Mouse (Mus musculus): Measurements from ENCODE around the gene Mta3.

The Mta3 gene

GRCm38 (mm10) chr17:83706116-83706593 is at the start of gene Mta3:
Gene Mta3, plus strand, starts transcription at chr17:83706163.
- DNase-seq = peak; percentile 81

GRCm38 (mm10) chr17:83657375-83657774 is 48.6 kb upstream of the Mta3 start:
- DNase-seq = no peak

- no peak for DNase-seq
These were observed 47.0 kb upstream of the Mta3 start for GRCm38 (mm10) chr17:83658943-83659342.

GRCm38 (mm10) chr17:83664761-83665160 is 41.2 kb upstream of the Mta3 start:
- no peak for DNase-seq

- no peak for DNase-seq
These were observed 39.2 kb upstream of the Mta3 start for GRCm38 (mm10) chr17:83666597-83667287.

GRCm38 (mm10) chr17:83667934-83668690 is 37.9 kb upstream of the Mta3 start:
- DNase-seq = no peak

GRCm38 (mm10) chr17:83672685-83673084 is 33.3 kb upstream of the Mta3 start:
- DNase-seq = no peak

- no peak for DNase-seq
These were observed 28.6 kb upstream of the Mta3 start for GRCm38 (mm10) chr17:83677370-83677769.

- no peak for DNase-seq
These were observed 24.0 kb upstream of the Mta3 start for GRCm38 (mm10) chr17:83681977-83682376.

GRCm38 (mm10) chr17:83684475-83684874 is 21.5 kb upstream of the Mta3 start:
- DNase-seq = no peak

GRCm38 (mm10) chr17:83690418-83690817 is 15.5 kb upstream of the Mta3 start:
- no peak for DNase-seq

- no peak for DNase-seq
These were observed 14.6 kb upstream of the Mta3 start for GRCm38 (mm10) chr17:83691379-83691778.

GRCm38 (mm10) chr17:83693941-83694340 is 12.0 kb upstream of the Mta3 start:
- no peak for DNase-seq

- DNase-seq = no peak
These were observed 10.2 kb upstream of the Mta3 start for GRCm38 (mm10) chr17:83695785-83696184.

- DNase-seq = peak; percentile 60
These were observed 6.8 kb upstream of the Mta3 start for GRCm38 (mm10) chr17:83699062-83699724.

GRCm38 (mm10) chr17:83700125-83700524 is 5.8 kb upstream of the Mta3 start:
- DNase-seq = no peak

- no peak for DNase-seq
These were observed 1.5 kb upstream of the Mta3 start for GRCm38 (mm10) chr17:83704469-83704868.

- DNase-seq = peak; percentile 64
These were observed 429 bp upstream of the Mta3 start for GRCm38 (mm10) chr17:83705352-83706115.

GRCm38 (mm10) chr17:83706594-83707126 is 697 bp downstream of the Mta3 start:
- peak; percentile 57 for DNase-seq

GRCm38 (mm10) chr17:83707372-83707771 is 1.4 kb downstream of the Mta3 start:
- DNase-seq = no peak

- DNase-seq = no peak
These were observed 1.9 kb downstream of the Mta3 start for GRCm38 (mm10) chr17:83707846-83708245.

- DNase-seq = no peak
These were observed 2.3 kb downstream of the Mta3 start for GRCm38 (mm10) chr17:83708256-83708655.

GRCm38 (mm10) chr17:83708891-83709290 is 2.9 kb downstream of the Mta3 start:
- DNase-seq = no peak

All from kidney, postnatal 14 days (tissue).